Mouse (Mus musculus) ES-E14 (cell line): ENCODE data around the gene Rab34. TPM values are rescaled to one million over a fixed set of nuclear protein-coding genes. Genes with fewer than 3 reads are reported as not detected.

Experiments used
- DNase-seq: peaks from one replicate; pipeline ENCODE4 v3.0.0-alpha.2; 2013; ENCODE audit warnings: low read depth, low spot score
- H3K27ac ChIP-seq: 2 replicates; pipeline ENCODE4 v1.5.1; 2012; ENCODE audit warnings: low read depth, mild to moderate bottlenecking, low read length, moderate library complexity, mixed read lengths; ENCODE audit not compliant: poor library complexity, insufficient read depth, severe bottlenecking
- H3K36me3 ChIP-seq: 2 replicates; pipeline ENCODE4 v1.6.1; 2012; ENCODE audit warnings: mild to moderate bottlenecking, low read length, moderate library complexity, mixed read lengths; ENCODE audit not compliant: control insufficient read depth, poor library complexity, insufficient read depth, severe bottlenecking
- H3K4me1 ChIP-seq, 2 experiments: fragments of 150-350 bp in 1 of 2; sonication (generic) in 1 of 2; 2 replicates each; pipeline ENCODE4 v1.6.1; 2012; ENCODE audit warnings: low read length in 2 of 2, mild to moderate bottlenecking in 1 of 2, mixed read lengths in 1 of 2; ENCODE audit not compliant: control insufficient read depth in 2 of 2, insufficient read depth in 2 of 2, poor library complexity in 1 of 2
- H3K4me3 ChIP-seq, 2 experiments: fragments of 150-350 bp in 1 of 2; sonication (generic) in 1 of 2; 2 replicates each; pipeline ENCODE4 v1.5.1; 2012; ENCODE audit warnings: low read length in 2 of 2, low read depth in 1 of 2, mild to moderate bottlenecking in 1 of 2, mixed read lengths in 1 of 2; ENCODE audit not compliant: insufficient read depth in 1 of 2, poor library complexity in 1 of 2, severe bottlenecking in 1 of 2
- H3K9ac ChIP-seq: 2 replicates; pipeline ENCODE4 v1.6.1; 2012; ENCODE audit warnings: low read depth, mild to moderate bottlenecking, low read length, mixed read lengths; ENCODE audit not compliant: poor library complexity, insufficient read depth, severe bottlenecking
- H3K9me3 ChIP-seq: fragments of 150-350 bp; sonication (generic); 2 replicates; pipeline ENCODE4 v1.6.1; 2012; ENCODE audit warnings: low read depth, mild to moderate bottlenecking, low read length; ENCODE audit not compliant: control insufficient read depth, insufficient read depth
- CHD2 ChIP-seq: IDR thresholded peaks from 2 replicates; pipeline ENCODE4 v1.6.1; 2014; ENCODE audit warnings: mild to moderate bottlenecking, low read depth, low read length, inconsistent platforms
- HCFC1 ChIP-seq: IDR thresholded peaks from 2 replicates; pipeline ENCODE4 v1.6.1; 2012; ENCODE audit warnings: low read length, inconsistent platforms, borderline replicate concordance; ENCODE audit not compliant: insufficient read depth
- MAFK ChIP-seq: IDR thresholded peaks from 2 replicates; pipeline ENCODE4 v1.6.1; 2014; ENCODE audit warnings: mild to moderate bottlenecking, low read depth, low read length, inconsistent platforms; ENCODE audit not compliant: insufficient read depth
- ZC3H11A ChIP-seq: IDR thresholded peaks from 2 replicates; pipeline ENCODE4 v1.6.1; 2012; ENCODE audit warnings: low read depth, mild to moderate bottlenecking, inconsistent platforms, low read length, borderline replicate concordance
- ZNF384 ChIP-seq: IDR thresholded peaks from 2 replicates; pipeline ENCODE4 v1.6.1; 2012; ENCODE audit warnings: low read depth, low read length, inconsistent platforms
- in situ Hi-C, 2 experiments: fragments of 600-800 bp; cut with MboI; formaldehyde crosslinking; loops; one replicate each; pipeline ENCODE4 v1.15.1; 2025; ENCODE audit warnings: low sequenced_read_pairs in 2 of 2, inconsistent platforms in 1 of 2; ENCODE audit not compliant: unreplicated experiment in 2 of 2
- total RNA-seq: library from RNA; depleted of rRNA; stranded (reverse); fragments of 300-350 nt; gene quantifications from 2 replicates; pipeline ENCODE4 v1.2.3, GENCODE M21; 2012

Gene Rab34
- total RNA-seq, 1 experiment, result 36.1 TPM

- Histone ChIP-seq H3K9ac (peak within 1 kb of the TSS; percentile 78), H3K36me3 (peaks cover 29% of the 10 kb centered on the region), H3K4me1 (peaks cover 0 to 46% of the 10 kb centered on the region in 2 experiments; a peak in 3 of 4 replicates), H3K4me3 (peak within 1 kb of the TSS; percentile 83 to 94), H3K27ac (peak within 1 kb of the TSS; percentile 93), H3K9me3 (no peaks in the 10 kb centered on the region)
- in situ Hi-C loops, result no loop called here
- DNase-seq, result no peak
- TF ChIP-seq CHD2, result no peak
These were observed 23.1 kb upstream of the Rab34 start, which contains the start of gene Traf4 for GRCm38 (mm10) chr11:78164924-78165760. Gene Traf4, minus strand, starts transcription at chr11:78165589.

GRCm38 (mm10) chr11:78165761-78166109 is 22.5 kb upstream of the Rab34 start:
- H3K4me1 ChIP-seq, result peaks cover 0 to 45% of the 10 kb centered on the region in 2 experiments; a peak in 3 of 4 replicates

GRCm38 (mm10) chr11:78166161-78166560 is 22.1 kb upstream of the Rab34 start:
- Histone ChIP-seq H3K4me1 (peaks cover 0 to 46% of the 10 kb centered on the region in 2 experiments; a peak in 3 of 4 replicates), H3K9ac (peak overlapping the region; percentile 69)
- in situ Hi-C loops, result no loop called here

More at GRCm38 (mm10) chr11:78165761-78166109, 22.5 kb upstream of the Rab34 start:
- Histone ChIP-seq H3K9ac (peak overlapping the region; percentile 69), H3K9me3 (no peaks in the 10 kb centered on the region), H3K36me3 (peaks cover 23% of the 10 kb centered on the region), H3K4me3 (peak overlapping the region; percentile 60 to 73), H3K27ac (peak overlapping the region; percentile 93)
- no peak for TF ChIP-seq HCFC1
- no peak for TF ChIP-seq ZNF384
- no peak for TF ChIP-seq ZC3H11A
- TF ChIP-seq CHD2, result no peak
- no peak for TF ChIP-seq MAFK
- DNase-seq, result no peak
- in situ Hi-C loops, result no loop called here

GRCm38 (mm10) chr11:78166640-78167039 is 21.6 kb upstream of the Rab34 start:
- TF ChIP-seq MAFK, result no peak
- TF ChIP-seq ZNF384, result no peak
- no peak for TF ChIP-seq ZC3H11A
- no peak for TF ChIP-seq CHD2
- TF ChIP-seq HCFC1, result no peak
- Histone ChIP-seq H3K4me1 (peaks cover 0 to 46% of the 10 kb centered on the region in 2 experiments; a peak in 3 of 4 replicates), H3K36me3 (peaks cover 15% of the 10 kb centered on the region), H3K9me3 (no peaks in the 10 kb centered on the region), H3K9ac (peak overlapping the region; percentile 69; the same call in 1 of the 2 replicates), H3K4me3 (no peak overlapping the region), H3K27ac (peak overlapping the region; percentile 93)
- no peak for DNase-seq
- in situ Hi-C loops, result no loop called here

More at GRCm38 (mm10) chr11:78166161-78166560, 22.1 kb upstream of the Rab34 start:
- Histone ChIP-seq H3K9me3 (no peaks in the 10 kb centered on the region), H3K4me3 (peak overlapping the region; percentile 60 to 73), H3K27ac (peak overlapping the region; percentile 93), H3K36me3 (peaks cover 19% of the 10 kb centered on the region)
- no peak for TF ChIP-seq CHD2
- TF ChIP-seq ZC3H11A, result no peak
- no peak for TF ChIP-seq HCFC1
- no peak; the same call in 1 of the 2 replicates for TF ChIP-seq ZNF384
- no peak for TF ChIP-seq MAFK
- DNase-seq, result no peak
